8 mouse cellular contexts compared by ENCODE assay signal in genomic region chr13:51816559-51817041, GRCm38 (mm10). TPM values are rescaled to one million over a fixed set of nuclear protein-coding genes. Genes with fewer than 3 reads are reported as not detected.
DNase-seq lines count a peak whose midpoint lies in the region; ATAC-seq and TF ChIP-seq lines count a peak whose summit lies in the region.
"Had no signal": no experiment of that assay in that cellular context is flagged by ENCODE, and none has a peak within 500 bp of the region (broad histone marks: within the 10 kb centered on the region; RNA-seq: fewer than 3 reads in every experiment).

No protein-coding gene starts in this region.

- peaks cover 4% of the 10 kb centered on the region; the same call in 1 of the 2 replicates for H3K4me1 ChIP-seq in midbrain, embryonic 11.5 days (ENCODE audit: control insufficient read depth, insufficient read depth, low read length)
- H3K4me1 ChIP-seq in midbrain, embryonic 10.5 days = peaks cover 19% of the 10 kb centered on the region
- H3K4me1 ChIP-seq in forebrain, embryonic 15.5 days = peaks cover 26% of the 10 kb centered on the region
- H3K4me1 ChIP-seq in intestine, postnatal 0 days (replicated peaks; ENCODE audit: control insufficient read depth, insufficient read depth, low read length) = no peaks in the 10 kb centered on the region; the same call in 1 of the 2 replicates
- H3K4me1 ChIP-seq in neural tube, embryonic 14.5 days (ENCODE audit: control insufficient read depth, insufficient read depth, low read length) = peaks cover 7% of the 10 kb centered on the region; the same call in 1 of the 2 replicates

- WGBS in midbrain, embryonic 11.5 days = 80% methylated on average over 5 of the region's 5 CpGs
- 81% methylated on average over 5 of the region's 5 CpGs for WGBS in midbrain, embryonic 10.5 days
- 36% methylated on average over 5 of the region's 5 CpGs for WGBS in forebrain, embryonic 15.5 days
- 69% methylated on average over 5 of the region's 5 CpGs for WGBS in intestine, postnatal 0 days
- 57% methylated on average over 5 of the region's 5 CpGs for WGBS in neural tube, embryonic 14.5 days

- H3K27me3 ChIP-seq in midbrain, embryonic 11.5 days (ENCODE audit: control insufficient read depth, insufficient read depth, low read length) = no peaks in the 10 kb centered on the region
- H3K27me3 ChIP-seq in midbrain, embryonic 10.5 days (ENCODE audit: low read depth, poor library complexity, severe bottlenecking) = no peaks in the 10 kb centered on the region
- H3K27me3 ChIP-seq in forebrain, embryonic 15.5 days = no peaks in the 10 kb centered on the region
- no peaks in the 10 kb centered on the region for H3K27me3 ChIP-seq in intestine, postnatal 0 days (replicated peaks; ENCODE audit: control insufficient read depth, insufficient read depth, low read length)
- no peaks in the 10 kb centered on the region for H3K27me3 ChIP-seq in neural tube, embryonic 14.5 days (ENCODE audit: control insufficient read depth, insufficient read depth, low read length)

- no peak for TF ChIP-seq CTCF in intestine, postnatal 0 days (IDR thresholded peaks at IDR 0.05; ENCODE audit: low read depth)

- DNase-seq in midbrain, embryonic 11.5 days (ENCODE audit: low spot score, missing footprints) = peak; percentile 70
- DNase-seq in midbrain, embryonic 10.5 days (ENCODE audit: low spot score) = no peak
- DNase-seq in adrenal gland, adult 2 months = no peak
- DNase-seq in urinary bladder, adult 18-20 months (ENCODE audit: low spot score in 2 of 2) = no peak

- ATAC-seq in midbrain, embryonic 11.5 days (ENCODE audit: low FRiP score) = no peak
- peak; percentile 71 for ATAC-seq in forebrain, embryonic 15.5 days (replicated peaks)
- no peak for ATAC-seq in intestine, postnatal 0 days
- ATAC-seq in neural tube, embryonic 14.5 days (ENCODE audit: low read depth) = 0 out of 2 replicates have a peak, but pooled peaks have one; percentile 29

- no peak overlapping the region for H3K4me3 ChIP-seq in midbrain, embryonic 11.5 days (ENCODE audit: low read depth, low read length)
- H3K4me3 ChIP-seq in midbrain, embryonic 10.5 days = no peak overlapping the region
- H3K4me3 ChIP-seq in forebrain, embryonic 15.5 days = no peak overlapping the region
- no peak overlapping the region for H3K4me3 ChIP-seq in intestine, postnatal 0 days (ENCODE audit: low read depth, low read length)
- H3K4me3 ChIP-seq in neural tube, embryonic 14.5 days (ENCODE audit: low read depth, low read length) = no peak overlapping the region
- H3K4me3 ChIP-seq: myocyte had no signal

- H3K9me3 ChIP-seq in midbrain, embryonic 11.5 days (ENCODE audit: control insufficient read depth, low read length) = no peaks in the 10 kb centered on the region
- no peaks in the 10 kb centered on the region for H3K9me3 ChIP-seq in midbrain, embryonic 10.5 days (replicated peaks)
- H3K9me3 ChIP-seq in forebrain, embryonic 15.5 days = no peaks in the 10 kb centered on the region
- no peaks in the 10 kb centered on the region for H3K9me3 ChIP-seq in intestine, postnatal 0 days (ENCODE audit: control insufficient read depth)
- H3K9me3 ChIP-seq in neural tube, embryonic 14.5 days (ENCODE audit: control insufficient read depth, low read length) = no peaks in the 10 kb centered on the region

- no peak overlapping the region for H3K4me2 ChIP-seq in midbrain, embryonic 11.5 days
- no peak overlapping the region for H3K4me2 ChIP-seq in forebrain, embryonic 15.5 days (replicated peaks)
- H3K4me2 ChIP-seq in intestine, postnatal 0 days (replicated peaks; ENCODE audit: low read depth) = no peak overlapping the region
- no peak overlapping the region for H3K4me2 ChIP-seq in neural tube, embryonic 14.5 days (ENCODE audit: low read depth, low read length)

- H3K36me3 ChIP-seq in midbrain, embryonic 11.5 days (ENCODE audit: control insufficient read depth, insufficient read depth, low read length) = no peaks in the 10 kb centered on the region
- no peaks in the 10 kb centered on the region for H3K36me3 ChIP-seq in midbrain, embryonic 10.5 days
- no peaks in the 10 kb centered on the region for H3K36me3 ChIP-seq in forebrain, embryonic 15.5 days
- H3K36me3 ChIP-seq in intestine, postnatal 0 days (ENCODE audit: control insufficient read depth, insufficient read depth) = no peaks in the 10 kb centered on the region
- H3K36me3 ChIP-seq in neural tube, embryonic 14.5 days (ENCODE audit: control insufficient read depth, insufficient read depth, low read length) = no peaks in the 10 kb centered on the region

- H3K9ac ChIP-seq in midbrain, embryonic 11.5 days (ENCODE audit: low read length) = no peak overlapping the region
- H3K9ac ChIP-seq in forebrain, embryonic 15.5 days (replicated peaks) = no peak overlapping the region
- H3K9ac ChIP-seq in intestine, postnatal 0 days (ENCODE audit: low read depth, low read length) = no peak overlapping the region
- H3K9ac ChIP-seq in neural tube, embryonic 14.5 days (replicated peaks; ENCODE audit: low read depth, low read length) = no peak overlapping the region

- no peak overlapping the region for H3K27ac ChIP-seq in midbrain, embryonic 11.5 days (ENCODE audit: low read depth, low read length)
- H3K27ac ChIP-seq in midbrain, embryonic 10.5 days (replicated peaks) = no peak overlapping the region
- H3K27ac ChIP-seq in forebrain, embryonic 15.5 days (replicated peaks) = peak overlapping the region; percentile 90
- H3K27ac ChIP-seq in intestine, postnatal 0 days (ENCODE audit: low read depth, low read length) = peak overlapping the region; percentile 28; the same call in 1 of the 2 replicates
- H3K27ac ChIP-seq in neural tube, embryonic 14.5 days (ENCODE audit: low read depth, low read length) = peak overlapping the region; percentile 17

RNA-seq across cellular contexts. Expression of gene Sema4d, which starts 23.1 kb away (rescaled TPM):
- polyA plus RNA-seq in midbrain, embryonic 11.5 days (2014; fragmentation: Nextera tagmentation; extraction: Ambion mirVana) = 4.9 and 5.0 TPM in 2 replicates
- polyA plus RNA-seq in midbrain, embryonic 10.5 days (2016; fragmentation: Nextera tagmentation; extraction: Ambion mirVana) = 5.6 and 5.9 TPM in 2 replicates
- 18.7 and 20.7 TPM in 2 replicates for polyA plus RNA-seq in forebrain, embryonic 15.5 days (2015; fragmentation: Nextera tagmentation; extraction: Ambion mirVana)
- polyA plus RNA-seq in intestine, postnatal 0 days (2015; fragmentation: Nextera tagmentation; extraction: Ambion mirVana) = 3.4 TPM in 2 replicates
- 17.4 and 20.9 TPM in 2 replicates for polyA plus RNA-seq in neural tube, embryonic 14.5 days (2014; fragmentation: Nextera tagmentation; extraction: Ambion mirVana)
- total RNA-seq in adrenal gland, adult 2 months (2021) = 10 to 100 TPM; 14.6 to 15.1 TPM
- 13.3 and 13.7 TPM in 2 replicates for polyA plus RNA-seq in adrenal gland, adult 2 months (2012; rRNA removed)

RNA-seq across cellular contexts. Expression of gene Gadd45g, which starts 29.9 kb away (rescaled TPM):
- 252 and 256 TPM in 2 replicates for polyA plus RNA-seq in midbrain, embryonic 11.5 days (2014; fragmentation: Nextera tagmentation; extraction: Ambion mirVana)
- 192 and 243 TPM in 2 replicates for polyA plus RNA-seq in midbrain, embryonic 10.5 days (2016; fragmentation: Nextera tagmentation; extraction: Ambion mirVana)
- polyA plus RNA-seq in forebrain, embryonic 15.5 days (2015; fragmentation: Nextera tagmentation; extraction: Ambion mirVana) = 145 and 167 TPM in 2 replicates
- polyA plus RNA-seq in intestine, postnatal 0 days (2015; fragmentation: Nextera tagmentation; extraction: Ambion mirVana) = 28.7 and 32.7 TPM in 2 replicates
- 26.4 and 39.6 TPM in 2 replicates for polyA plus RNA-seq in neural tube, embryonic 14.5 days (2014; fragmentation: Nextera tagmentation; extraction: Ambion mirVana)
- total RNA-seq in adrenal gland, adult 2 months (2021) = 10 to 100 TPM; 41.0 to 57.6 TPM
- 20.8 and 30.2 TPM in 2 replicates for polyA plus RNA-seq in adrenal gland, adult 2 months (2012; rRNA removed)

Comparison
In these comparisons a context has a peak if more than half of its experiments do, and no peak if none do; other contexts are left out.
1. ATAC-seq: peak in forebrain, embryonic 15.5 days (single experiment) and neural tube, embryonic 14.5 days (single experiment); none in midbrain, embryonic 11.5 days (single experiment) and intestine, postnatal 0 days (single experiment).
2. H3K27ac ChIP-seq: peak in forebrain, embryonic 15.5 days (single experiment), intestine, postnatal 0 days (single experiment) and neural tube, embryonic 14.5 days (single experiment); none in midbrain, embryonic 11.5 days (single experiment) and midbrain, embryonic 10.5 days (single experiment).